1 mouse cellular context compared by ENCODE assay signal in genomic region chr11:75406104-75406503, GRCm38 (mm10).
TF ChIP-seq lines count a peak whose summit lies in the region.

No protein-coding gene starts in this region.

TF ChIP-seq in myocyte, 11 proteins besides CTCF, POLR2A, EP300 and RAD21 (continued from another document):
- TF ChIP-seq CEBPB (IDR thresholded peaks at IDR 0.05; ENCODE audit: insufficient read depth, poor library complexity, severe bottlenecking) (no peak), USF1 (IDR thresholded peaks at IDR 0.05; ENCODE audit: low read depth) (no peak), REST (IDR thresholded peaks at IDR 0.05; ENCODE audit: insufficient read depth, insufficient read length) (no peak), MYOD1 (IDR thresholded peaks at IDR 0.05; ENCODE audit: control insufficient read depth in 1 of 3, insufficient read length in 2 of 3, low read depth in 2 of 3) (peak in 1 of 3 experiments; percentile 28), E2F4 (IDR thresholded peaks at IDR 0.05; ENCODE audit: insufficient read depth) (no peak), TCF3 (IDR thresholded peaks at IDR 0.05; ENCODE audit: insufficient read length, low read depth) (no peak), SRF (IDR thresholded peaks at IDR 0.05; ENCODE audit: control insufficient read depth, insufficient read length, low read depth) (no peak)
